14 mouse cellular contexts compared by ENCODE assay signal in genomic region chr3:131474526-131474925, GRCm38 (mm10). TPM values are rescaled to one million over a fixed set of nuclear protein-coding genes. Genes with fewer than 3 reads are reported as not detected.
DNase-seq lines count a peak whose midpoint lies in the region; ATAC-seq and TF ChIP-seq lines count a peak whose summit lies in the region.
"Had no signal": no experiment of that assay in that cellular context is flagged by ENCODE, and none has a peak within 500 bp of the region (broad histone marks: within the 10 kb centered on the region; RNA-seq: fewer than 3 reads in every experiment).

No protein-coding gene starts in this region.

- 48% methylated on average over 13 of the region's 13 CpGs for WGBS in intestine, postnatal 0 days

- DNase-seq in adrenal gland, postnatal 10 days = peak; percentile 32
- DNase-seq in adrenal gland, postnatal 25 days = no peak
- DNase-seq in adipocyte (ENCODE audit: low spot score) = peak; percentile 81
- no peak for DNase-seq in kidney, adult 8-10 months
- DNase-seq in cerebellum, adult 18-20 months = no peak
- no peak for DNase-seq in testis, postnatal 14 days (ENCODE audit: low spot score)
- DNase-seq: embryo, embryonic 11 days had no signal

- no peak overlapping the region for H3K4me3 ChIP-seq in intestine, postnatal 0 days (ENCODE audit: low read depth, low read length)
- H3K4me3 ChIP-seq: heart, embryonic 12.5 days; hindbrain, embryonic 12.5 days; layer of hippocampus, adult 2 months had no signal

- no peaks in the 10 kb centered on the region for H3K9me3 ChIP-seq in intestine, postnatal 0 days (ENCODE audit: control insufficient read depth)
- H3K9me3 ChIP-seq: heart, embryonic 12.5 days; hindbrain, embryonic 12.5 days had no signal

- H3K27ac ChIP-seq in intestine, postnatal 0 days (ENCODE audit: low read depth, low read length) = 0 out of 2 replicates have a peak overlapping the region, but pooled peaks have one; percentile 15
- H3K27ac ChIP-seq: hindbrain, embryonic 12.5 days; layer of hippocampus, adult 2 months; macrophage had no signal

- no peaks in the 10 kb centered on the region for H3K36me3 ChIP-seq in intestine, postnatal 0 days (ENCODE audit: control insufficient read depth, insufficient read depth)
- H3K36me3 ChIP-seq: G1E; heart, embryonic 12.5 days; hindbrain, embryonic 12.5 days had no signal

- H3K4me2 ChIP-seq in intestine, postnatal 0 days (replicated peaks; ENCODE audit: low read depth) = no peak overlapping the region
- H3K4me2 ChIP-seq: heart, embryonic 12.5 days; hindbrain, embryonic 12.5 days had no signal

- TF ChIP-seq CTCF in intestine, postnatal 0 days (IDR thresholded peaks at IDR 0.05; ENCODE audit: low read depth) = no peak

- 0 out of 2 replicates have a peak, but pooled peaks have one; percentile 42 for ATAC-seq in intestine, postnatal 0 days
- ATAC-seq in megakaryocyte, adult 5-6 weeks (ENCODE audit: poor library complexity, severe bottlenecking) = peak; percentile 81

- H3K9ac ChIP-seq in intestine, postnatal 0 days (ENCODE audit: low read depth, low read length) = no peak overlapping the region
- H3K9ac ChIP-seq: heart, embryonic 12.5 days; hindbrain, embryonic 12.5 days had no signal

- H3K4me1 ChIP-seq in intestine, postnatal 0 days (replicated peaks; ENCODE audit: control insufficient read depth, insufficient read depth, low read length) = no peaks in the 10 kb centered on the region
- H3K4me1 ChIP-seq: heart, embryonic 12.5 days had no signal

- H3K27me3 ChIP-seq in intestine, postnatal 0 days (replicated peaks; ENCODE audit: control insufficient read depth, insufficient read depth, low read length) = no peaks in the 10 kb centered on the region
- H3K27me3 ChIP-seq: heart, embryonic 12.5 days; hindbrain, embryonic 12.5 days had no signal

RNA-seq across cellular contexts. Expression of gene Sgms2, which starts 16.7 kb away (rescaled TPM):
- 10 to 100 TPM in 1 of 2 experiments, 1 to 10 TPM in 1; 5.4 to 13.8 TPM for total RNA-seq in adrenal gland, postnatal 10 days (2021)
- 6.7 and 9.9 TPM in 2 replicates for total RNA-seq in adrenal gland, postnatal 25 days (2021)
- 37.9 and 39.1 TPM in 2 replicates for polyA plus RNA-seq in intestine, postnatal 0 days (2015; fragmentation: Nextera tagmentation; extraction: Ambion mirVana)
- 55.2 and 67.1 TPM in 2 replicates for total RNA-seq in megakaryocyte, adult 5-6 weeks (2015)
- 29.0 and 43.3 TPM in 2 replicates for total RNA-seq in megakaryocyte, adult 5-6 weeks (2017)
- polyA plus RNA-seq: G1E had no signal

Comparison
In these comparisons a context has a peak if more than half of its experiments do, and no peak if none do; other contexts are left out.
1. DNase-seq: peak in adrenal gland, postnatal 10 days (single experiment) and adipocyte (single experiment); none in adrenal gland, postnatal 25 days (single experiment), kidney, adult 8-10 months (0 of 2), cerebellum, adult 18-20 months (0 of 2) and testis, postnatal 14 days (single experiment).